Mouse (Mus musculus) intestine, postnatal 0 days (tissue): ENCODE measurements around the gene Fcer1g. TPM values are rescaled to one million over a fixed set of nuclear protein-coding genes. Genes with fewer than 3 reads are reported as not detected.

ENCODE experiments used
- ATAC-seq: fragments of 200-750 bp; cut with Nextera tagmentation; 2 replicates; pipeline ENCODE4 v1.8.0; 2017; ENCODE audit warnings: mild to moderate bottlenecking, moderate TSS enrichment, moderate library complexity
- H3K27ac ChIP-seq: fragments of 300-500 bp; sonication (generic); 2 replicates; pipeline ENCODE4 v1.5.1; 2014; ENCODE audit warnings: mild to moderate bottlenecking, low read depth, low read length, moderate library complexity
- H3K27me3 ChIP-seq: fragments of 300-500 bp; sonication (generic); replicated peaks from 2 replicates; pipeline ENCODE4 v1.6.1; 2014; ENCODE audit warnings: low read length, mixed read lengths; ENCODE audit not compliant: control insufficient read depth, insufficient read depth
- H3K36me3 ChIP-seq: fragments of 300-500 bp; sonication (generic); 2 replicates; pipeline ENCODE4 v1.6.1; 2014; ENCODE audit warnings: mild to moderate bottlenecking, moderate library complexity; ENCODE audit not compliant: control insufficient read depth, insufficient read depth
- H3K4me1 ChIP-seq: fragments of 300-500 bp; sonication (generic); replicated peaks from 2 replicates; pipeline ENCODE4 v1.6.1; 2014; ENCODE audit warnings: antibody characterized with exemption, low read length, mixed read lengths; ENCODE audit not compliant: control insufficient read depth, insufficient read depth
- H3K4me2 ChIP-seq: fragments of 300-500 bp; sonication (generic); replicated peaks from 2 replicates; pipeline ENCODE4 v1.6.1; 2014; ENCODE audit warnings: low read depth, mild to moderate bottlenecking, moderate library complexity
- H3K4me3 ChIP-seq: fragments of 300-500 bp; sonication (generic); 2 replicates; pipeline ENCODE4 v1.5.1; 2014; ENCODE audit warnings: low read depth, low read length
- H3K9ac ChIP-seq: fragments of 300-500 bp; sonication (generic); 2 replicates; pipeline ENCODE4 v1.6.1; 2014; ENCODE audit warnings: mild to moderate bottlenecking, low read depth, low read length
- H3K9me3 ChIP-seq: fragments of 300-500 bp; sonication (generic); 2 replicates; pipeline ENCODE4 v1.6.1; 2016; ENCODE audit warnings: mixed run types; ENCODE audit not compliant: control insufficient read depth
- CTCF ChIP-seq: sonication (generic); IDR thresholded peaks from 2 replicates; pipeline ENCODE4 v1.5.1; 2016; ENCODE audit warnings: low read depth, mild to moderate bottlenecking, control low read depth, antibody characterized with exemption, moderate library complexity
- WGBS: fragments of 180-500 bp; shearing (Covaris S2); extraction: QIAGEN DNeasy Blood & Tissue Kit; methylation state at CpG from one replicate; pipeline ENCODE4 v1.1.7; 2014; 5-methylcytosine and 5-hydroxymethylcytosine counted together
- polyA plus RNA-seq: library from polyadenylated mRNA; unstranded; fragments of >200 nt; fragmentation: Nextera tagmentation; extraction: Ambion mirVana; gene quantifications from 2 replicates; pipeline ENCODE4 v1.2.1, GENCODE M21; 2015

The Fcer1g gene
- polyA plus RNA-seq, 1 experiment from 2014 or later, result 47.7 TPM

DNA sequence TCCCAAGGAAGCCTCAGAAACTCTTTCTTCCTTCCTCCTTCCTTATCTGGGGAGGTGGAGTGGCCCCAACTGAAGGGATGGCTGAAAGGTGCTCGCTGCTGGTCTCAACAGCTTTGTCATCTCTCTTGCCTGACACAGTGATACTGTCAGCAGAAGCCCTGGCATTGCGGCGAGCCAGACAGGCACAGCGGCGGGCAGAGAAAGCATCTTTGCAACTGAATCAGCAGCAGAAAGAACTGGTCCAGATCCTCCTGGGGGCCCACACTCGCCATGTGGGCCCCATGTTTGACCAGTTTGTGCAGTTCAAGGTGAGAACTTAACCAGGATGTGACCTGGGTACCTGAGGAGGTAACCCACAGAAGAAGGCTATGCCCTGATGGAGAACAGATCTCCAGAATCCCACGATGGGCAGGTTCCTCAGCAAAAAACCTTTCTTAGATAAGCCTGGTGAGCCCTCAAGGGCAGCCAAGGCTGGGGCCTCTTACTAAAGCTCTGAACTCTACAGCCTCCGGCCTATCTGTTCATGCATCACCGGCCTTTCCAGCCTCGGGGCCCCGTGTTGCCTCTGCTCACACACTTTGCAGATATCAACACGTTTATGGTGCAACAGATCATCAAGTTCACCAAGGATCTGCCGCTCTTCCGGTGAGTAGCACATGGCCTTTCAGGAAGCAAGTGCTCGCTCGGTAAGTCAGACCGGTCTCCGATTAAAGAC, 17.8 kb downstream of the Fcer1g start:
- no peak overlapping the region for H3K9ac ChIP-seq
- no peak for TF ChIP-seq CTCF
- H3K4me2 ChIP-seq, result peak overlapping the region; percentile 13; the same call in 1 of the 2 replicates
- no peak overlapping the region for H3K4me3 ChIP-seq
- no peaks in the 10 kb centered on the region for H3K9me3 ChIP-seq
- H3K4me1 ChIP-seq, result peaks cover 7% of the 10 kb centered on the region
- peaks cover 33% of the 10 kb centered on the region for H3K36me3 ChIP-seq
- 57% methylated on average over 18 of the region's 18 CpGs for WGBS
- ATAC-seq, result peak; percentile 35
- 0 out of 2 replicates have a peak overlapping the region, but pooled peaks have one; percentile 60 for H3K27ac ChIP-seq
- no peaks in the 10 kb centered on the region for H3K27me3 ChIP-seq

DNA sequence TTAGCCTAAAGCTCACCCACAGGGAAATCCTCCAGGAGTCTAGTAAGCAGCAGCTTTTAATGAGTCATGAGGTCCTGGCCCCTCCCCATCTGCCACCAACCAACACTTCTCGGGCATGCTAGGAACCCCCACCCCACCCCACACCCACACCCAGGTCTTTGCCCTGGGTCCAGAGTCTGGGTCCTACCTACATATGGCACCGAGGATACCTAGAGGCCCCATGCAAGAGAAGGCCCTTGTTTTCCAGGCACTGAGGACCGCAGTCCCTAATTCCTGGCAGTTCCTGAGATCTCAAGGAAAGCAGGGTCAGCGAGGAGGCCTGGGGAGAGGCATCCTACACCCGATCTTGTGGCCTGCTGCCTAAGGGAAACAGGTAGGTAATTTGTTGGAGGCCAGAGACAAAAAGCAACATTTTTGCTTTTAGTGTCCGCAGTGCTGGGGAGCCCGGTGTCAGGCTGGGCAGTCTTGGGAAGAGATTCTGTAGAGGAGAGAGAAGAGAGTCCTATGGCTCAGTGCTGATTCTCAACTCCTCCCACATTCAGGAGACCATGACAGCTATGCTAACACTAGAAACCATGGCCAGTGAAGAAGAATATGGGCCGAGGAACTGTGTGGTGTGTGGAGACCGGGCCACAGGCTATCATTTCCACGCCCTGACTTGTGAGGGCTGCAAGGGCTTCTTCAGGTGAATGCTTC, 20.2 kb downstream of the Fcer1g start, which contains the start of gene Nr1i3:
Nr1i3 (plus strand) TSS at position 170 of the 696 bp plus-strand sequence.
- TF ChIP-seq CTCF, result no peak
- Histone ChIP-seq H3K4me3 (peak within 1 kb of the TSS; percentile 32), H3K4me2 (peak within 1 kb of the TSS; percentile 60), H3K9me3 (no peaks in the 10 kb centered on the region), H3K9ac (peak within 1 kb of the TSS; percentile 48), H3K36me3 (peaks cover 17% of the 10 kb centered on the region), H3K4me1 (peaks cover 2% of the 10 kb centered on the region; the same call in 1 of the 2 replicates), H3K27ac (peak within 1 kb of the TSS; percentile 92), H3K27me3 (no peaks in the 10 kb centered on the region)
- ATAC-seq, result peak; percentile 98
- 46% methylated on average over 10 of the region's 10 CpGs for WGBS

DNA sequence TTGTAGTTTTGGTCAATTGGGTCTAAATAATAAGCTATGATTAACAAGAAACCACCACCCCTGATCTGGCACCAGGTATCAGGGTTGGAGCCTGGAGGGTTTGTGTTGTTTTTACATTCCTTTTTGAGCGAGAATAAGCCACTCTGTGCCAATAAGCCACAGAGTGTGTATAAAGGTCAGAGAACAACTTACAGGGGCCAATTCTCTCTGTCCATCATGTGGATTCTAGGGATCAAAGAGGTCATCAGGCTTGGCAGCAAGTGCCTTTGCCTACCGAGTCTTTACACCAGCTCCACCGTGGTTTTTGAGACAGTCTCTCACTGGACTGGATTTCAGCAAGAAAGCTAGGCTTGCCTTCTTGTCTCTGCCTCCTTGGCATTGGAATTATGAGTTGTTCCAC, 21.3 kb downstream of the Fcer1g start:
- Histone ChIP-seq H3K9ac (no peak overlapping the region), H3K4me1 (peaks cover 2% of the 10 kb centered on the region; the same call in 1 of the 2 replicates), H3K36me3 (peaks cover 9% of the 10 kb centered on the region; the same call in 1 of the 2 replicates), H3K27me3 (no peaks in the 10 kb centered on the region), H3K4me3 (no peak overlapping the region), H3K27ac (no peak overlapping the region), H3K4me2 (no peak overlapping the region), H3K9me3 (no peaks in the 10 kb centered on the region)
- WGBS, result 54% methylated on average over 3 of the region's 3 CpGs
- TF ChIP-seq CTCF, result no peak
- ATAC-seq, result no peak

- no peak for ATAC-seq
- H3K9ac ChIP-seq, result no peak overlapping the region
- 40% methylated on average over 4 of the region's 4 CpGs for WGBS
- H3K9me3 ChIP-seq, result no peaks in the 10 kb centered on the region
- H3K36me3 ChIP-seq, result no peaks in the 10 kb centered on the region
- 0 out of 2 replicates have a peak, but pooled peaks cover under 1% of the 10 kb centered on the region for H3K4me1 ChIP-seq
- H3K27ac ChIP-seq, result no peak overlapping the region
- no peak overlapping the region for H3K4me2 ChIP-seq
- no peak for TF ChIP-seq CTCF
- H3K4me3 ChIP-seq, result no peak overlapping the region
- H3K27me3 ChIP-seq, result no peaks in the 10 kb centered on the region
These were observed 24.8 kb downstream of the Fcer1g start for GRCm38 (mm10) chr1:171209409-171209808.

DNA sequence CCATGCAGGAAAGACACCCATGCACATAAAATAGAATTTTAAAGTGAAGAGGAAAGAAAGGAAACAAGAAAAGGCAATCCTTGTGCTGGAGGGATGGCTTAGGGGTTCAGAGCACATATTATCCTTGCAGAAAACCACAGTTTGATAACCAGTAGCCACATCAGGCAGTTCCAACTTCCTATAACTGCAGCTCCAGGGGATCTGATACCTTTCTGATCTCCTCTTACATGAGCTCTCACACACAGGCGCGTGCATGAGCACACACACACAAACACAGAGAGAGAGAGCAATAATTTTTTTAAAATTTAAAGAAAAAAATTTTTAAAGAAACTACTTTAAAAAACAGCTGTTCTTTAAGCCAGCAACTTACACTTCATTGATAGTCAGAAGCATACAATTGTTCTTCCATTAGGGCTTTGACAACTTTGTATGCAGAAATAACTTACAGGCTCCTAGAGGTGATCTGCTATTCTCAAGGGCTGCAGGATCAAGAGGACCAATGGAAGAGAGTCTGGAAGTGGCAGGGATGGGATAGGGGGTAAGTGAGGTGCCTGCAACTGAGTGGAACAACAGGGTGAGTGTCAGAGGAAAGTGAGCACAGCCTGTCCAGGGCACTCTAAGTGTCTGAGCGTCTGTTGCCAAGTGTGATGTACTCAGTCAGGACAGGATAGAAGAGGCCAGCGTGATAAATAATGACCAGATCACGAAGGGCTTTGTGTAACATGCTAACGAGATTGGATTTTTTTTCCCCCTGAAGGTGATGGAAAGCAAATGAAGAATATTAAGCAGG, 28.3 kb downstream of the Fcer1g start:
- Histone ChIP-seq H3K27ac (no peak overlapping the region), H3K4me3 (no peak overlapping the region), H3K27me3 (no peaks in the 10 kb centered on the region), H3K4me2 (no peak overlapping the region), H3K36me3 (no peaks in the 10 kb centered on the region), H3K4me1 (0 out of 2 replicates have a peak, but pooled peaks cover 3% of the 10 kb centered on the region), H3K9me3 (no peaks in the 10 kb centered on the region), H3K9ac (no peak overlapping the region)
- no peak for TF ChIP-seq CTCF
- 79% methylated on average over 6 of the region's 6 CpGs for WGBS
- no peak for ATAC-seq

DNA sequence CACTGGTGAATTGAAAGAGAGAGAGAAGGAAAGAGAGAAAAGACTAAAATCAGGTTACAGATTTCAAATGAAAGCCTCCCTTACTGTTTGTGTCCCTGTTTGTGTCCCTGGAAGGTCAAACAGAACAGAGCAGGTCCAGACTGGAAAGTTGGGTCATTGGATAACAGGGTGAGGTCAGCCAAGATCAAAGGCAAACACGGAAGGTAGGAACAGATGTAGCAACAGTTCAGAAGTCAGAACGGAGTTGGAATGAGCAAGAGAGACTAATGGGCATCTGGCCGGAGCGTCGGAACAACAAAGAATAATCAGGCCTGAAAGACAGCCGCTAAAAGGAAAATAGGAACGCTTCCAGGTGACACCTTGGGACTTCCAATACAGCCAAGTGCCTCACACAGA, 29.9 kb downstream of the Fcer1g start:
- H3K9ac ChIP-seq, result no peak overlapping the region
- peak overlapping the region; percentile 37 for H3K4me2 ChIP-seq
- no peak for TF ChIP-seq CTCF
- H3K9me3 ChIP-seq, result no peaks in the 10 kb centered on the region
- peak; percentile 74 for ATAC-seq
- H3K36me3 ChIP-seq, result no peaks in the 10 kb centered on the region
- WGBS, result 42% methylated on average over 7 of the region's 7 CpGs
- H3K27ac ChIP-seq, result no peak overlapping the region
- H3K4me3 ChIP-seq, result no peak overlapping the region
- no peaks in the 10 kb centered on the region for H3K27me3 ChIP-seq
- 0 out of 2 replicates have a peak, but pooled peaks cover 3% of the 10 kb centered on the region for H3K4me1 ChIP-seq
